Mouse (Mus musculus): Measurements from ENCODE around the gene Dcbld2. TPM values are rescaled to one million over a fixed set of nuclear protein-coding genes. Genes with fewer than 3 reads are reported as not detected.

The Dcbld2 gene
- polyA plus RNA-seq, 1 experiment from 2014 or later: 7.4 TPM

DNA sequence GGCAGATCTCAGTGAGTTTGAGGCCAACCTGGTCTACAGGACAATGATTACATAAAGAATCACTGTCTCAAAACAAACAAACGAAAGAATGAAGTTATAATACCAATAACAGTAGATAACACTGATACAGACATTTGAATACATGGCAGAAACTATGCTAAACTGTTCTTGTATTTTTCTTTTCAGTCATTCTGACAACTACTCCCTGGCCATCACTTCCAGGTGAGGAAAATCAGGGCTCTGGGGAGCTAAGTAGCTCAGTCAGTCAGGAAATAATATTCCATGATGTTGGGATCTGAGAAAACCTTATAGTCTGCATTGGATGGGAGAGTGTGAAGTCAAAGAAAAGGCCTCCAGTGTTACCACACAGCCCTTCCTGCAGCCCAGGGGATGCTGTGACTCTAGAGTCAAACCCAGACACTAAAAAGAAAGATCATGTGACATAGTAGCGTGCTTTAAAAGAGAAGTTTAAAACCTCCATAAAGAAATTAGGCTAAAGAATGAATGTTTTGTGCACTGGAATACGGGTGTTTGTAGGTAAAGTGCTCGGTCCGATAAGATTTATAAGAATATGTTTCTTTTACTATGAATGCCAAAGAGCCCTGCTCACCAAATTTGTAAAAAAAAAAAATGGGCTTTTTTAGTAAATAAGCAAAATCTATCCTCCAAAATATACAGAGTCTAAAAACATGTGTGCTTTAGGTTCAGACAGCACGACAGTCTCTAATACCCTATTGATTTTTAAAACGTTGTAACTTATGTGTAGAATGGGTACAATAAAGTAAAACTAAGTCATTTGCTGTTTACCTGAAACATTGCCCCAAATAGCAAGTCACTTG lies 108.9 kb downstream of the Dcbld2 start:
- Histone ChIP-seq H3K27ac (no peak overlapping the region), H3K4me3 (no peak overlapping the region), H3K27me3 (no peaks in the 10 kb centered on the region), H3K9me3 (no peaks in the 10 kb centered on the region), H3K36me3 (no peaks in the 10 kb centered on the region), H3K4me1 (peaks cover 25% of the 10 kb centered on the region), H3K9ac (no peak overlapping the region), H3K4me2 (no peak overlapping the region)
- 87% methylated on average over 7 of the region's 7 CpGs for WGBS
- ATAC-seq (ENCODE audit: borderline replicate concordance, extremely low read depth, low FRiP score, low TSS enrichment): no peak

Other genes with a start within 250 kb of the Dcbld2 start
- 27.3 and 29.7 TPM in 2 replicates for gene St3gal6, start 115.8 kb downstream of the Dcbld2 start, polyA plus RNA-seq (2015; fragmentation: Nextera tagmentation; extraction: Ambion mirVana)
- gene Gm813, start 208.5 kb downstream of the Dcbld2 start, polyA plus RNA-seq (2015; fragmentation: Nextera tagmentation; extraction: Ambion mirVana): not detected in 2 replicates
- gene E330017A01Rik, start 230.3 kb downstream of the Dcbld2 start, polyA plus RNA-seq (2015; fragmentation: Nextera tagmentation; extraction: Ambion mirVana): not detected in 2 replicates

Data from lung, embryonic 15.5 days (tissue).